Mouse (Mus musculus) CD4-positive, CD25-positive, alpha-beta regulatory T cell (primary cell): Measurements from ENCODE around the gene Bivm. TPM values are rescaled to one million over a fixed set of nuclear protein-coding genes. Genes with fewer than 3 reads are reported as not detected.

ENCODE experiments used
- polyA plus RNA-seq: library from polyadenylated mRNA; unstranded; fragments of 100-300 nt; shearing (Covaris generic); gene quantifications from one replicate; pipeline ENCODE4 v1.2.1, GENCODE M21; 2017

Gene Bivm
- polyA plus RNA-seq, result 7.4 TPM

GRCm38 (mm10) chr1:44118239-44119054, at the start of gene Bivm, which contains the start of gene Kdelc1:
Gene Bivm (plus strand): TSS chr1:44118957.
Gene Kdelc1 (minus strand): TSS chr1:44118808.

GRCm38 (mm10) chr1:44102259-44102717, 16.5 kb upstream of the Bivm start, which contains the start of gene Tex30:
Gene Tex30 (minus strand): TSS chr1:44102441.

GRCm38 (mm10) chr1:44147563-44148381, 29.0 kb downstream of the Bivm start, which contains the start of gene Ercc5:
Gene Ercc5 (plus strand): TSS chr1:44147744.

Other genes with a start within 250 kb of the Bivm start
- 155 TPM for gene Tpp2, start 185.3 kb upstream of the Bivm start, polyA plus RNA-seq
- 0.13 TPM for gene Mettl21c, start 98.9 kb upstream of the Bivm start, polyA plus RNA-seq
- gene Gm8251, start 57.0 kb upstream of the Bivm start, polyA plus RNA-seq, result 0.29 TPM
- gene Tex30, start 16.5 kb upstream of the Bivm start, polyA plus RNA-seq, result 44.7 TPM
- 11.5 TPM for gene Kdelc1, start 149 bp upstream of the Bivm start, polyA plus RNA-seq
- gene Ercc5, start 28.8 kb downstream of the Bivm start, polyA plus RNA-seq, result 23.5 TPM
- gene Mettl21e, start 100.0 kb downstream of the Bivm start, polyA plus RNA-seq, result not detected